Mouse (Mus musculus) heart, embryonic 12.5 days (tissue): ENCODE data around the gene Tead3. TPM values are rescaled to one million over a fixed set of nuclear protein-coding genes. Genes with fewer than 3 reads are reported as not detected.
"Not testable (repeated sequence)": the region's sequence is repeated elsewhere in the genome, so short reads cannot be mapped to it uniquely, and the experiment has no call there.

ENCODE experiments used
- ATAC-seq: fragments of 200-750 bp; cut with Nextera tagmentation; 2 replicates; pipeline ENCODE4 v1.8.0; 2017; ENCODE audit warnings: moderate TSS enrichment, moderate library complexity; ENCODE audit not compliant: insufficient number of reproducible peaks, low FRiP score
- H3K27ac ChIP-seq: fragments of 300-500 bp; sonication (generic); 2 replicates; pipeline ENCODE4 v1.5.1; 2016; ENCODE audit warnings: mild to moderate bottlenecking, moderate library complexity; ENCODE audit not compliant: poor library complexity, severe bottlenecking
- H3K27me3 ChIP-seq: fragments of 300-500 bp; sonication (generic); replicated peaks from 2 replicates; pipeline ENCODE4 v1.6.1; 2016; ENCODE audit warnings: mild to moderate bottlenecking, moderate library complexity
- H3K36me3 ChIP-seq: fragments of 300-500 bp; sonication (generic); 2 replicates; pipeline ENCODE4 v1.6.1; 2016; ENCODE audit warnings: mild to moderate bottlenecking, moderate library complexity
- H3K4me1 ChIP-seq: fragments of 300-500 bp; sonication (generic); replicated peaks from 2 replicates; pipeline ENCODE4 v1.6.1; 2016; ENCODE audit warnings: mild to moderate bottlenecking
- H3K4me2 ChIP-seq: fragments of 300-500 bp; sonication (generic); 2 replicates; pipeline ENCODE4 v1.6.1; 2016; ENCODE audit warnings: mild to moderate bottlenecking, moderate library complexity
- H3K4me3 ChIP-seq: fragments of 300-500 bp; sonication (generic); 2 replicates; pipeline ENCODE4 v1.5.1; 2016; ENCODE audit warnings: mild to moderate bottlenecking
- H3K9ac ChIP-seq: fragments of 300-500 bp; sonication (generic); 2 replicates; pipeline ENCODE4 v1.6.1; 2016; ENCODE audit warnings: mild to moderate bottlenecking, moderate library complexity
- H3K9me3 ChIP-seq: fragments of 300-500 bp; sonication (generic); replicated peaks from 2 replicates; pipeline ENCODE4 v1.6.1; 2016; ENCODE audit warnings: mild to moderate bottlenecking, moderate library complexity
- WGBS: fragments of 180-500 bp; shearing (Covaris S2); methylation state at CpG from one replicate; pipeline ENCODE4 v1.1.7; 2016; 5-methylcytosine and 5-hydroxymethylcytosine counted together
- polyA plus RNA-seq: library from polyadenylated mRNA; unstranded; fragments of >200 nt; fragmentation: Nextera tagmentation; extraction: Ambion mirVana; gene quantifications from 2 replicates; pipeline ENCODE4 v1.2.1, GENCODE M21; 2016

Gene Tead3
- polyA plus RNA-seq, 1 experiment from 2014 or later = 8.1 TPM

GRCm38 (mm10) chr17:28329503-28330231, 20.9 kb downstream of the Tead3 start:
- H3K27me3 ChIP-seq = no peaks in the 10 kb centered on the region
- 6% methylated on average over 4 of the region's 4 CpGs for WGBS
- H3K36me3 ChIP-seq = peaks cover 55% of the 10 kb centered on the region
- ATAC-seq = no peak
- peak overlapping the region; percentile 94 for H3K27ac ChIP-seq
- H3K9ac ChIP-seq = peak overlapping the region; percentile 100
- H3K4me1 ChIP-seq = peaks cover 54% of the 10 kb centered on the region
- peak overlapping the region; percentile 83 for H3K4me2 ChIP-seq
- peak overlapping the region; percentile 98 for H3K4me3 ChIP-seq
- no peaks in the 10 kb centered on the region for H3K9me3 ChIP-seq

DNA sequence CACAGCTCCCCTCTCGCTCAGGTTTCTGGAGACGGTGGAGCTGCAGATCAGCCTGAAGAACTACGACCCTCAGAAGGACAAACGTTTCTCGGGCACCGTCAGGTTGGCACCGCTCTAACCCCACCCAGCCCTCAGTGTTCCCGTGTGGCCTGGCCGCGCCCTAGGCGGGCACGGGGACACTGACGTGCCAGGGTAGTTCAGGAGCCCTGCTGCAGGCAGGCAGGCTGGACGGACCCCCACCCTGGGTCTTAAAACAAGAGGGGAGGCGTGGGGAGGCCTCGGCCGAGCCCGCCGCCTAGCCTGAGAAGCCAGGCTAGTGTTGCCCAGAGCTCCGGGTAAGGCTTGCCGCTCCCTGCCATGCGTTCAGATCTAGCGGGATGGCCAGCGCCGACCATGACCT, 21.7 kb downstream of the Tead3 start:
- Histone ChIP-seq H3K9ac (peak overlapping the region; percentile 100), H3K4me3 (peak overlapping the region; percentile 98), H3K9me3 (no peaks in the 10 kb centered on the region), H3K36me3 (peaks cover 62% of the 10 kb centered on the region), H3K27ac (peak overlapping the region; percentile 94), H3K4me2 (peak overlapping the region; percentile 83), H3K4me1 (peaks cover 50% of the 10 kb centered on the region), H3K27me3 (no peaks in the 10 kb centered on the region)
- peak; percentile 12 for ATAC-seq
- WGBS = under 1% methylated on average over 25 of the region's 25 CpGs

- H3K27ac ChIP-seq = peak within 1 kb of the TSS; percentile 94
- H3K4me1 ChIP-seq = peaks cover 46% of the 10 kb centered on the region
- H3K4me2 ChIP-seq = peak within 1 kb of the TSS; percentile 83
- peaks cover 63% of the 10 kb centered on the region for H3K36me3 ChIP-seq
- no peaks in the 10 kb centered on the region for H3K9me3 ChIP-seq
- WGBS = under 1% methylated on average over 66 of the region's 67 CpGs
- H3K4me3 ChIP-seq = peak within 1 kb of the TSS; percentile 98
- ATAC-seq = peak; percentile 88
- H3K9ac ChIP-seq = peak within 1 kb of the TSS; percentile 100
- no peaks in the 10 kb centered on the region for H3K27me3 ChIP-seq
Measured at GRCm38 (mm10) chr17:28328366-28328928, 22.2 kb downstream of the Tead3 start, which contains the start of gene Rpl10a. Gene Rpl10a, plus strand, starts transcription at chr17:28328471.

DNA sequence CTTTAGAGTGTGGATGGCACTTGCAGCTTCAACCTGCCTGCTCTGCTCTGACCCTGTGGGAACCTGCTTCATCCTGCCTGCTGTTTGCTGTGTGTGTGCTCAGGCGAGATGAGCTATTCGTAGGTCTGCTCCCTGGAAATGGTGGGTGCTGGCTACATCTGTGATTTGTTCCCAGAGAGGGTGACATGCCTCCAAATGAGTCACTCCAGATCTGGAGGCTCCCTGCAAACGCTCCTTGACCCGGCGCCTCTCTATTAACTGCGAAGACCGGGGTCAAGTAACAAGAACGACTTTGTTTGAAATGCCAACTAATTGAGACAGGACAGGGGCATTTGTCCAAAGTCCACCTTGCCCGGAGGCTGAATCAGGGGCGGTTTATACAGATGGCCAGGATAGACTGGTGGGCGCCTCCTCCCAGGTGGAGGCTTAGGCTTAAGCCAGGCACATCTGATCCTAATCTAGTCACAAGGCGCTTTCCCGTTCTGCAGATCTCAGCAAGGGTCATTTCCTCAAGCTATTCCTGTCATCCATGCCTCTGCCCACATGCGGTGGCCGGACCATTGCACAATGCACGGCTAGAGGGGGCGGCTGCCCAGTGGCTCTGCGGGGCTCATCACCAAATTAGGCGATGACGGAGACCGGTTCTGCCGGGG, 22.8 kb downstream of the Tead3 start:
- Histone ChIP-seq H3K27ac (peak overlapping the region; percentile 94), H3K4me2 (peak overlapping the region; percentile 83), H3K4me3 (peak overlapping the region; percentile 98), H3K27me3 (no peaks in the 10 kb centered on the region), H3K4me1 (peaks cover 39% of the 10 kb centered on the region), H3K9ac (peak overlapping the region; percentile 72), H3K9me3 (no peaks in the 10 kb centered on the region), H3K36me3 (peaks cover 57% of the 10 kb centered on the region)
- peak; percentile 54 for ATAC-seq
- 9% methylated on average over 22 of the region's 22 CpGs for WGBS

- H3K27me3 ChIP-seq = no peaks in the 10 kb centered on the region
- H3K4me3 ChIP-seq = no peak overlapping the region
- H3K4me1 ChIP-seq = peaks cover 31% of the 10 kb centered on the region
- peaks cover 57% of the 10 kb centered on the region for H3K36me3 ChIP-seq
- H3K9me3 ChIP-seq = no peaks in the 10 kb centered on the region
- H3K27ac ChIP-seq = no peak overlapping the region
- no peak overlapping the region for H3K4me2 ChIP-seq
- no peak for ATAC-seq
- 89% methylated on average over 3 of the region's 3 CpGs for WGBS
- H3K9ac ChIP-seq = peak overlapping the region; percentile 72; the same call in 1 of the 2 replicates
Measured at GRCm38 (mm10) chr17:28326951-28327350, 23.7 kb downstream of the Tead3 start.

GRCm38 (mm10) chr17:28325751-28326150, 24.9 kb downstream of the Tead3 start:
- 81% methylated on average over 8 of the region's 8 CpGs for WGBS
- Histone ChIP-seq H3K4me3 (no peak overlapping the region), H3K9me3 (no peaks in the 10 kb centered on the region), H3K27me3 (no peaks in the 10 kb centered on the region), H3K4me2 (no peak overlapping the region), H3K9ac (peak overlapping the region; percentile 32; the same call in 1 of the 2 replicates), H3K36me3 (peaks cover 56% of the 10 kb centered on the region), H3K4me1 (peaks cover 21% of the 10 kb centered on the region), H3K27ac (no peak overlapping the region)
- no peak for ATAC-seq

- not testable (repeated sequence) for H3K9me3 ChIP-seq, H3K4me1 ChIP-seq, H3K4me3 ChIP-seq, H3K9ac ChIP-seq, ATAC-seq, H3K27me3 ChIP-seq, H3K4me2 ChIP-seq, H3K27ac ChIP-seq
- H3K36me3 ChIP-seq = peaks cover 55% of the 10 kb centered on the region
- 92% methylated on average over 7 of the region's 7 CpGs for WGBS
Measured at GRCm38 (mm10) chr17:28324416-28324815, 26.2 kb downstream of the Tead3 start.

DNA sequence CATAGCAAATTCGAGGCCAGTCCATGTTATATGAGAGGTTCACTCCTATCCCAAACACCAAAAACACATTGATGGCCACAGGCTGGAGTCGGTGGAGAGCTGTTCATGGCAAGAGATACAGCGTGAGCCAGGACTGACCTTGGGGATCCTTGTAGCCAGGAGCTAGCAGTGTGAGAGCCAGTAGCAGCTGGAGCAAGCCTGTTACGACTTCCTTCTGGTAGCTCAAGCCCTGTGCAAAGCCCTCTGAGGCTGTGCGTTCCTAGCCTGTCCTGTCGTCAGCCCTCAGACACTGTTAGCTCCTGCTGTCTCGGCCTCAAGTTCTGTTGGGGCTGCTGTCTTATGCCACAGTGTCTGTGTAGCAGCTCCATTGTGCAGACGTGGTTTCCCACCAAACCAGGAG, 26.8 kb downstream of the Tead3 start:
- WGBS = 83% methylated on average over 8 of the region's 8 CpGs
- ATAC-seq = no peak
- no peak overlapping the region for H3K27ac ChIP-seq
- no peaks in the 10 kb centered on the region for H3K9me3 ChIP-seq
- H3K4me1 ChIP-seq = peaks cover 9% of the 10 kb centered on the region
- H3K27me3 ChIP-seq = no peaks in the 10 kb centered on the region
- H3K9ac ChIP-seq = no peak overlapping the region
- H3K4me3 ChIP-seq = no peak overlapping the region
- peaks cover 59% of the 10 kb centered on the region for H3K36me3 ChIP-seq
- no peak overlapping the region for H3K4me2 ChIP-seq

- H3K4me1 ChIP-seq = no peaks in the 10 kb centered on the region
- H3K27ac ChIP-seq = no peak overlapping the region
- H3K9me3 ChIP-seq = no peaks in the 10 kb centered on the region
- H3K36me3 ChIP-seq = peaks cover 79% of the 10 kb centered on the region
- no peak overlapping the region for H3K4me3 ChIP-seq
- ATAC-seq = no peak
- H3K4me2 ChIP-seq = no peak overlapping the region
- 88% methylated on average over 4 of the region's 4 CpGs for WGBS
- H3K9ac ChIP-seq = no peak overlapping the region
- H3K27me3 ChIP-seq = no peaks in the 10 kb centered on the region
Measured at GRCm38 (mm10) chr17:28321700-28322099, 28.9 kb downstream of the Tead3 start.

GRCm38 (mm10) chr17:28317725-28318124, 32.9 kb downstream of the Tead3 start:
- no peak for ATAC-seq
- H3K27me3 ChIP-seq = no peaks in the 10 kb centered on the region
- no peak overlapping the region for H3K9ac ChIP-seq
- no peak overlapping the region for H3K4me2 ChIP-seq
- H3K4me1 ChIP-seq = peaks cover 18% of the 10 kb centered on the region
- no peaks in the 10 kb centered on the region for H3K9me3 ChIP-seq
- peaks cover 67% of the 10 kb centered on the region for H3K36me3 ChIP-seq
- WGBS = 86% methylated on average over 9 of the region's 9 CpGs
- no peak overlapping the region for H3K4me3 ChIP-seq
- no peak overlapping the region for H3K27ac ChIP-seq

- 79% methylated on average over 8 of the region's 8 CpGs for WGBS
- H3K27ac ChIP-seq = no peak overlapping the region
- no peaks in the 10 kb centered on the region for H3K9me3 ChIP-seq
- ATAC-seq = no peak
- H3K4me2 ChIP-seq = no peak overlapping the region
- peaks cover 61% of the 10 kb centered on the region for H3K36me3 ChIP-seq
- peaks cover 20% of the 10 kb centered on the region for H3K4me1 ChIP-seq
- no peaks in the 10 kb centered on the region for H3K27me3 ChIP-seq
- no peak overlapping the region; the same call in 1 of the 2 replicates for H3K9ac ChIP-seq
- H3K4me3 ChIP-seq = no peak overlapping the region
Measured at GRCm38 (mm10) chr17:28317091-28317490, 33.5 kb downstream of the Tead3 start.
